Mouse (Mus musculus): ENCODE results near the gene Ssh1. TPM values are rescaled to one million over a fixed set of nuclear protein-coding genes. Genes with fewer than 3 reads are reported as not detected.

The Ssh1 gene
- polyA plus RNA-seq, 1 experiment from 2014 or later = 28.2 TPM

DNA sequence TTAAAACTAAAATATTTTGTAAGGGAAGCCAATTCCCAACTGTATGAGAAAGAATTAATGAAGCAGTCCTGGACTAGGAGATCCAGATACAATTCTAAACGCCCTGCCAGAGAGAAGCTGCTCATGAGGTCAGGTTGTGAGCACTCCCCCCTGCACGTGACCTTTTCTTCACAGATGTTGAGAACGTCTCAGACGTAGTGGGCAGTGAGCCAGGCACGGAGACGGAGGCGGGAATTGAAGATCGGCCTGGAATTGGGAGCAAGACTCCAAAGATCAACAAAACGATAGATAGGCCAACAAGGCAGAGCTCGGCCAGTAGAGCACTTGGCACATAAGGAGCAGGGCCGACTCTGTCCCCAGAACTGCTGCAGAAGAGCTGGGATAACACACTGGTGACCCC, 106.6 kb downstream of the Ssh1 start:
- Histone ChIP-seq H3K4me2 (replicated peaks; ENCODE audit: low read depth, low read length) (no peak overlapping the region), H3K4me3 (ENCODE audit: low read length) (no peak overlapping the region), H3K27me3 (ENCODE audit: control insufficient read depth, insufficient read depth, low read length) (no peaks in the 10 kb centered on the region), H3K9me3 (ENCODE audit: control insufficient read depth, low read length) (no peaks in the 10 kb centered on the region), H3K27ac (ENCODE audit: low read depth, low read length) (no peak overlapping the region), H3K4me1 (ENCODE audit: control insufficient read depth, insufficient read depth, low read length) (peaks cover 51% of the 10 kb centered on the region), H3K9ac (ENCODE audit: low read depth, low read length) (no peak overlapping the region), H3K36me3 (ENCODE audit: control insufficient read depth, insufficient read depth, low read length) (no peaks in the 10 kb centered on the region)
- 30% methylated on average over 11 of the region's 11 CpGs for WGBS
- no peak for ATAC-seq (ENCODE audit: low FRiP score, low TSS enrichment)

Other genes starting within 250 kb of the Ssh1 start
- 30.0 and 53.0 TPM in 2 replicates for gene Sart3, start 221.4 kb downstream of the Ssh1 start, polyA plus RNA-seq (2014; fragmentation: Nextera tagmentation; extraction: Ambion mirVana)
- gene Iscu, start 221.1 kb downstream of the Ssh1 start, polyA plus RNA-seq (2014; fragmentation: Nextera tagmentation; extraction: Ambion mirVana) = 106 and 129 TPM in 2 replicates
- gene Tmem119, start 193.4 kb downstream of the Ssh1 start, polyA plus RNA-seq (2014; fragmentation: Nextera tagmentation; extraction: Ambion mirVana) = 17.6 and 24.8 TPM in 2 replicates
- 1.2 and 1.4 TPM in 2 replicates for gene Selplg, start 161.2 kb downstream of the Ssh1 start, polyA plus RNA-seq (2014; fragmentation: Nextera tagmentation; extraction: Ambion mirVana)
- gene Coro1c, start 85.1 kb downstream of the Ssh1 start, polyA plus RNA-seq (2014; fragmentation: Nextera tagmentation; extraction: Ambion mirVana) = 42.1 and 108 TPM in 2 replicates
- gene Dao, start 9.8 kb upstream of the Ssh1 start, polyA plus RNA-seq (2014; fragmentation: Nextera tagmentation; extraction: Ambion mirVana) = 6.0 and 7.7 TPM in 2 replicates
- 9.3 and 10.7 TPM in 2 replicates for gene Usp30, start 71.6 kb upstream of the Ssh1 start, polyA plus RNA-seq (2014; fragmentation: Nextera tagmentation; extraction: Ambion mirVana)
- 0.09 TPM in 1 of 2 replicates, not detected in the other for gene Svop, start 97.7 kb upstream of the Ssh1 start, polyA plus RNA-seq (2014; fragmentation: Nextera tagmentation; extraction: Ambion mirVana)
- 11.6 and 13.3 TPM in 2 replicates for gene Alkbh2, start 134.3 kb upstream of the Ssh1 start, polyA plus RNA-seq (2014; fragmentation: Nextera tagmentation; extraction: Ambion mirVana)
- 38.1 and 44.6 TPM in 2 replicates for gene Ung, start 136.5 kb upstream of the Ssh1 start, polyA plus RNA-seq (2014; fragmentation: Nextera tagmentation; extraction: Ambion mirVana)
- gene Acacb, start 152.6 kb upstream of the Ssh1 start, polyA plus RNA-seq (2014; fragmentation: Nextera tagmentation; extraction: Ambion mirVana) = 4.4 and 4.8 TPM in 2 replicates

Measured in kidney, embryonic 14.5 days (tissue).